Mouse (Mus musculus): ENCODE results near the gene Gm5773.
"Not testable (repeated sequence)": the region's sequence is repeated elsewhere in the genome, so short reads cannot be mapped to it uniquely, and the experiment has no call there.

Gene Gm5773

DNA sequence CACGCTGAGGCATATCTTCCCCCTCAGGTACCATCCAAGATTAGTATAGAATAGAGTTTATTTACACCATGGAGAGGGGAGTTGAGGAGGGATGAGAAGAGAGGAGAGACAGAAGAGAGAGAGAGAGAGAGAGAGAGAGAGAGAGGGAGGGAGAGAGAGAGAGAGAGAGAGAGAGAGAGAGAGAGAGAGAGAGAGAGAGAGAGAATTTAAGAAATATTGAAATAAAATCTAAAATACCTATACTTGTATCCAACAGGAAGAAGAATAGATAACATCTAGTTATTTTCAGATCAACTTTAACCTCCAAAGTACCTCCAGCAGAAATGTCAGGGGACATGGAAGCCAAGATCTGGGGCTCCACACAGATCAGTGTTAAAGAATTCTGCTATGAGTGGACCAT lies at the start of gene Gm5773:
Gm5773 (plus strand) TSS at position 301 of the 400 bp plus-strand sequence.
- DNase-seq (ENCODE audit: low spot score in 2 of 2) = not testable (repeated sequence)

DNA sequence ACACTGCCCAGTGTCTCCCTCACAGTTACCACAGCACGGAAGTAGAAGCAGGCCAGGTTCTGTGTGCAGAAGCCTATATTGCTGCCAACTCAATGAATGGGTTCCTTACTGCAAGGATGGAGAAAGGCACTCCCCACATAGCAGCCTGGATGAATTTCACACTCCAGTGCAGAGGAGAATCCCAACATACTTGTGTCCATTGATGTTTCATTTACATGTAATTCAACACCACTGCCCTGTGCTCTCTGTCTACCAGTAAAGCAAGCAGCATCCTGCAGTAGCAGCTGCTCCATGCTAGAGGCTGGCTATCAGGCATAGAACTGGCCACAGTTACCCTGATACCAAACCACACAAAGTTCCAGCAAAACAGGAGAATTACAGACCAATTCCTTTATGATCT lies 27.3 kb upstream of the Gm5773 start:
- DNase-seq (ENCODE audit: low spot score in 2 of 2) = not testable (repeated sequence)

DNA sequence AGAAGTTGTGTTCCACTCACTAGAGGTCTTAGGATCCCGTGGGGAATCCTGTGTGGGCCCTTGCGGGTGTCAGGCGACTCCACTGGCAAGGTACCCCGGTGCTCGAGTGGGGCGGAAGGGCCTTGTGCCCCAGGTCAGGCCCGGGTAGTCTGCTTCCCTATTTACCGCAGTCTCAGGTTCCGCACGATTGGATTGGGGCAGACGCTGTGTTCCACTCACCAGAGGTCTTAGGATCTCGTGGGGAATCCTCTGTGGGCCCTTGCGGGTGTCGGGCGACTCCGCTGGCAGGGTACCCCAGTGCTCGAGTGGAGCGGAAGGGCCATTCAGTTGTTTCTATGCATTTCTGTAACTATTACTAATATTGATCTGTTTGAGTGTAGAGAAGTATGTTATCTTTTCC lies 18.8 kb upstream of the Gm5773 start:
- not testable (repeated sequence) for DNase-seq (ENCODE audit: low spot score in 2 of 2)

DNA sequence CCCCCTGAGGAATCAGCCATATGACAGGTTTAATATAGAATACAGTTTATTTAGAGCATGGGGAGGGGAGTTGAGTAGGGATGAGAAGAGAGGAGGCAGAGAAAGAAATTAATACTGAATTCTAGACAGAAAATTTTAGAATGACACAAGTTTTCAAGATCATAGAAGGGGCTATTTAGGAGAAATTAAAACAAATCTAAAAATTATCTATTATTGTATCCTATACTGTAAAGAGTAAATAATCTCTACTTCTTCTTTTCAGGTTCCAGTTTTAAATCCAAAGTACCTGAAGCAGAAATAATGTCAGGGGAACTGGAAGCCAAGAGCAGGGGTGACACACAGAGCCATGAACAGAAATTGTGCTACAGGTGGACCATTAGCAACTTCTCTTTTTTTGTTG lies 23.3 kb downstream of the Gm5773 start, which contains the start of gene Tdpoz4:
Tdpoz4 (plus strand) TSS at position 301 of the 400 bp plus-strand sequence.
- DNase-seq (ENCODE audit: low spot score in 2 of 2) = not testable (repeated sequence)

- DNase-seq (ENCODE audit: low spot score in 2 of 2) = not testable (repeated sequence)
Observed at GRCm38 (mm10) chr3:93813341-93813740, 40.5 kb downstream of the Gm5773 start.

Measured in spleen, postnatal 14 days (tissue).